Mouse (Mus musculus) Patski (cell line): ENCODE results near the gene Nynrin. TPM values are rescaled to one million over a fixed set of nuclear protein-coding genes. Genes with fewer than 3 reads are reported as not detected.

Experiments used
- ATAC-seq: fragments of 100-300 bp; one replicate; pipeline ENCODE4 v1.8.0; 2021
- CTCF ChIA-PET: fragments of 350-600 bp; sonication (Branson Sonifier 250); formaldehyde crosslinking; loops from one replicate; lab custom pipeline; 2022; ENCODE audit warnings: inconsistent platforms; lab: Charles Lee
- POLR2A ChIA-PET: fragments of 350-600 bp; sonication (Branson Sonifier 250); formaldehyde crosslinking; loops from one replicate; lab custom pipeline; 2022; ENCODE audit warnings: antibody characterized with exemption, inconsistent platforms; lab: Charles Lee
- DNase-seq: peaks from one replicate; pipeline ENCODE4 v3.0.0-alpha.2; 2011; ENCODE audit warnings: low read depth, low spot score
- H3K27me3 ChIP-seq: fragments of 371-371 bp; one replicate; pipeline ENCODE4 v1.5.1; 2021
- CTCF ChIP-seq: fragments of 100-300 bp; IDR thresholded peaks from one replicate; pipeline ENCODE4 v1.5.1; 2021
- in situ Hi-C: fragments of 300-500 bp; cut with MboI; formaldehyde crosslinking; loops from 3 replicates; pipeline ENCODE4 v1.11.1; 2018; ENCODE audit warnings: low pct_unique_long_range_greater_than_20kb, mixed read lengths
- polyA plus RNA-seq: library from polyadenylated mRNA; unstranded; gene quantifications from one replicate; pipeline ENCODE4 v1.2.3, GENCODE M21; 2021

The Nynrin gene
- polyA plus RNA-seq, 1 experiment from 2014 or later, result not detected

GRCm38 (mm10) chr14:55873714-55874683 lies 20.2 kb downstream of the Nynrin start:
- POLR2A ChIA-PET, result interaction anchor here (0.7 kb wide), 1 partner anchor 11 kb away, joined by 3 read pairs; no protein-coding TSS in a partner anchor
- peaks cover 51% of the 10 kb centered on the region for H3K27me3 ChIP-seq
- DNase-seq (no peak), ATAC-seq (peak; percentile 63)
- in situ Hi-C loops, result no loop called here
- no peak for TF ChIP-seq CTCF
- CTCF ChIA-PET, result interaction anchor here (0.9 to 2.8 kb wide), 12 partner anchors 9 to 96 kb away, joined by 3 to 21 read pairs (median 6); partner anchors contain the start of genes Cbln3, Khnyn and Nfatc4

- no peak for TF ChIP-seq CTCF
- no peak for DNase-seq
- POLR2A ChIA-PET, result no interaction called here
- peaks cover 34% of the 10 kb centered on the region for H3K27me3 ChIP-seq
- no peak for ATAC-seq
- CTCF ChIA-PET, result interaction anchor here (1.0 to 1.9 kb wide), 2 partner anchors 11 to 12 kb away, joined by 3 to 11 read pairs; no protein-coding TSS in a partner anchor
- in situ Hi-C loops, result no loop called here
Measured at GRCm38 (mm10) chr14:55877469-55878315, 23.9 kb downstream of the Nynrin start.

GRCm38 (mm10) chr14:55878316-55878940 lies 24.6 kb downstream of the Nynrin start:
- ATAC-seq, result no peak
- TF ChIP-seq CTCF, result no peak
- ChIA-PET CTCF (interaction anchor here (1.8 to 2.0 kb wide), 3 partner anchors 10 to 40 kb away, joined by 4 to 11 read pairs (median 10); no protein-coding TSS in a partner anchor), POLR2A (no interaction called here)
- peaks cover 33% of the 10 kb centered on the region for H3K27me3 ChIP-seq
- in situ Hi-C loops, result no loop called here
- no peak for DNase-seq

GRCm38 (mm10) chr14:55879623-55880022 lies 25.8 kb downstream of the Nynrin start:
- CTCF ChIA-PET, result interaction anchor here (1.8 to 2.0 kb wide), 3 partner anchors 9 to 38 kb away, joined by 4 to 11 read pairs (median 10); no protein-coding TSS in a partner anchor

GRCm38 (mm10) chr14:55880982-55881381 lies 27.2 kb downstream of the Nynrin start:
- no peak for TF ChIP-seq CTCF
- ChIA-PET POLR2A (interaction anchor here (0.7 kb wide), 1 partner anchor 13 kb away, joined by 5 read pairs; no protein-coding TSS in a partner anchor), CTCF (interaction anchor here (0.6 kb wide), 1 partner anchor 13 kb away, joined by 3 read pairs; no protein-coding TSS in a partner anchor)
- H3K27me3 ChIP-seq, result peaks cover 24% of the 10 kb centered on the region
- DNase-seq (no peak), ATAC-seq (no peak)
- in situ Hi-C loops, result no loop called here

More at GRCm38 (mm10) chr14:55879623-55880022, 25.8 kb downstream of the Nynrin start:
- DNase-seq (no peak), ATAC-seq (peak; percentile 75)
- POLR2A ChIA-PET, result no interaction called here
- peaks cover 33% of the 10 kb centered on the region for H3K27me3 ChIP-seq
- no peak for TF ChIP-seq CTCF
- in situ Hi-C loops, result no loop called here

- DNase-seq (no peak), ATAC-seq (no peak)
- ChIA-PET CTCF (interaction anchor here (1.3 kb wide), 1 partner anchor 8 kb away, joined by 4 read pairs; no protein-coding TSS in a partner anchor), POLR2A (interaction anchor here (1.3 kb wide), 1 partner anchor 14 kb away, joined by 6 read pairs; no protein-coding TSS in a partner anchor)
- in situ Hi-C loops, result no loop called here
- H3K27me3 ChIP-seq, result peaks cover 16% of the 10 kb centered on the region
- no peak for TF ChIP-seq CTCF
Measured at GRCm38 (mm10) chr14:55882171-55882641, 28.4 kb downstream of the Nynrin start.

GRCm38 (mm10) chr14:55883149-55883661 lies 29.4 kb downstream of the Nynrin start:
- DNase-seq (no peak), ATAC-seq (no peak)
- TF ChIP-seq CTCF, result no peak
- in situ Hi-C loops, result no loop called here
- H3K27me3 ChIP-seq, result peaks cover 9% of the 10 kb centered on the region
- ChIA-PET CTCF (interaction anchor here (1.3 kb wide), 1 partner anchor 9 kb away, joined by 4 read pairs; no protein-coding TSS in a partner anchor), POLR2A (interaction anchor here (1.3 kb wide), 1 partner anchor 13 kb away, joined by 6 read pairs; no protein-coding TSS in a partner anchor)

GRCm38 (mm10) chr14:55883663-55884062 lies 29.9 kb downstream of the Nynrin start:
- ChIA-PET POLR2A (interaction anchor here (1.3 kb wide), 1 partner anchor 13 kb away, joined by 6 read pairs; no protein-coding TSS in a partner anchor), CTCF (interaction anchor here (1.3 kb wide), 1 partner anchor 10 kb away, joined by 4 read pairs; no protein-coding TSS in a partner anchor)
- in situ Hi-C loops, result no loop called here
- no peak for DNase-seq
- ATAC-seq, result no peak
- peaks cover 5% of the 10 kb centered on the region for H3K27me3 ChIP-seq
- no peak for TF ChIP-seq CTCF

- in situ Hi-C loops, result no loop called here
- ATAC-seq (no peak), DNase-seq (no peak)
- TF ChIP-seq CTCF, result no peak
- no peaks in the 10 kb centered on the region for H3K27me3 ChIP-seq
- ChIA-PET CTCF (interaction anchor here (1.2 kb wide), 1 partner anchor 10 kb away, joined by 4 read pairs; no protein-coding TSS in a partner anchor), POLR2A (no interaction called here)
Measured at GRCm38 (mm10) chr14:55884166-55884565, 30.4 kb downstream of the Nynrin start, which contains the start of gene Cbln3. Gene Cbln3 (minus strand): TSS chr14:55884392.
